Mouse (Mus musculus) stomach, postnatal 0 days (tissue): ENCODE results near the gene Pcca.

Experiments
- CTCF ChIP-seq: IDR thresholded peaks from 2 replicates; pipeline ENCODE4 v1.5.1; 2016; ENCODE audit warnings: antibody characterized with exemption, low read depth, mild to moderate bottlenecking, moderate library complexity
- EP300 ChIP-seq: optimal IDR thresholded peaks from 2 replicates; pipeline ENCODE3; 2016; ENCODE audit warnings: antibody characterized with exemption

DNA sequence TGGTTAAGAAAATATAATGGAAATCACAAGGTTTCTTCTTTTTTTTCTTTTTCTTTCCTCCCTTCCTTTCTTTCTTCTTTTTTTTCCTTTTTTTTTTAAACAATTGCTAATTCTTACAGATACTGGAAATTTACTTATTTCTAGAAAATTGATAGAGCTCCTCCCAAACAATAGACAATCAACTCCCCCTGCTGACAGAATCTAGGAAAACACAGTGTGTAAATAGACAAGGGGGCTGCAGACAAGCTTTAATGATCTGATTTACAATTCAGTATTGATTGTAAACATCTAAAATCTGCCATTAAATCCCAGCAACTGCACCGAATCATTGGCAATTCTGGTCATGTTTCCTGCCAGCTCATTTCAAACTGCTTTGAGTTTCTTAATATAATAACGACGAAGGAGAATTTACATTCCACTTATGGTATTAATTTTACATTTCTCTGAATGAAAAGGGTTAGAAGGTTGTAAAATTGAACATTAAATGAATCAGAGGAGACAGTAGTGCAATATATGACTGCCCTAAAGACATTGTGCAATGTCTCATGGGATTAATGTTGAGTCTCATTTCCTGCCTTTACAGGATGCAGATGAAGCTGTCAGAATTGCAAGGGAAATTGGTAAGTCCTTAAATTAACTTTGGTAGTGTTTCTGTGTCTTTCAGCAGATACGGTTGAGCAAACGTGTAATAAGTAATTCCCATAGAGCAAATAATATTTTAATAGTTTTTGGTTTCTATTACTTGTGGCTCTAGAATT is 103.9 kb downstream of the Pcca start:
- TF ChIP-seq EP300 (no peak), CTCF (peak; percentile 27; the same call in 1 of the 2 replicates)
